Mouse (Mus musculus): Measurements from ENCODE around the gene Psmc5. TPM values are rescaled to one million over a fixed set of nuclear protein-coding genes. Genes with fewer than 3 reads are reported as not detected.
A peak's percentile ranks its signal among the peaks of the same experiment; 100 is the strongest.

Psmc5 gene
- 289 TPM for polyA plus RNA-seq (2012; fragmentation: generic; extraction: Trizol)
- long read RNA-seq, experiment 1, transcript Psmc5-201 (11 exons, 1,316 nt) = major isoform, 239 of 296 reads
- long read RNA-seq, experiment 1, partial matches to known transcripts = 51 of 296 reads
- long read RNA-seq, experiment 1, other reads (novel, unspliced or antisense) = 5 of 296 reads
- long read RNA-seq, experiment 2, transcript Psmc5-201 (11 exons, 1,316 nt) = major isoform, 635 of 660 reads
- long read RNA-seq, experiment 2, partial matches to known transcripts = 8 of 660 reads
- long read RNA-seq, experiment 2, other reads (novel, unspliced or antisense) = 14 of 660 reads

- H3K79me2 ChIP-seq (ENCODE audit: control insufficient read depth, insufficient read depth) = peaks cover 86% of the 10 kb centered on the region
- H3K79me3 ChIP-seq (ENCODE audit: low read depth) = peaks cover 61% of the 10 kb centered on the region
- peaks cover 68% of the 10 kb centered on the region for H3K36me3 ChIP-seq (ENCODE audit: control insufficient read depth, insufficient read depth)
- peak within 1 kb of the TSS; percentile 98 for H3ac ChIP-seq (ENCODE audit: control insufficient read depth, insufficient read length, low read depth)
- peak; percentile 5 for TF ChIP-seq USF1 (IDR thresholded peaks at IDR 0.05; ENCODE audit: low read depth)
- TF ChIP-seq MYOD1 (IDR thresholded peaks at IDR 0.05; ENCODE audit: control insufficient read depth, insufficient read length, low read depth) = no peak
- peak; percentile 96 for TF ChIP-seq MAX (IDR thresholded peaks at IDR 0.05)
- no peak for TF ChIP-seq CEBPB (IDR thresholded peaks at IDR 0.05; ENCODE audit: low read depth)
- TF ChIP-seq CTCF (IDR thresholded peaks at IDR 0.05; ENCODE audit: control insufficient read depth, insufficient read depth, insufficient read length) = peak; percentile 16
- no peak for TF ChIP-seq FOSL1 (IDR thresholded peaks at IDR 0.05; ENCODE audit: insufficient read depth, low read length, poor library complexity, severe bottlenecking)
- TF ChIP-seq MYOG (IDR thresholded peaks at IDR 0.05; ENCODE audit: control insufficient read depth, extremely low read depth, insufficient read length) = no peak
- H3K4me3 ChIP-seq (ENCODE audit: insufficient read depth, poor library complexity, severe bottlenecking) = peak within 1 kb of the TSS; percentile 78
- no peaks in the 10 kb centered on the region for H3K27me3 ChIP-seq (ENCODE audit: control insufficient read depth, insufficient read depth, insufficient read length)
Measured at GRCm38 (mm10) chr11:106255685-106256451, at the start of gene Psmc5, which contains the start of gene Ftsj3. TSS of gene Psmc5 (plus strand) at chr11:106256154. TSS of gene Ftsj3 (minus strand) at chr11:106256079.

- Histone ChIP-seq H3K4me3 (ENCODE audit: insufficient read depth, poor library complexity, severe bottlenecking) (no peak overlapping the region), H3ac (ENCODE audit: control insufficient read depth, insufficient read length, low read depth) (no peak overlapping the region), H3K79me3 (ENCODE audit: low read depth) (peaks cover 48% of the 10 kb centered on the region), H3K79me2 (ENCODE audit: control insufficient read depth, insufficient read depth) (peaks cover 64% of the 10 kb centered on the region), H3K36me3 (ENCODE audit: control insufficient read depth, insufficient read depth) (peaks cover 61% of the 10 kb centered on the region), H3K27me3 (ENCODE audit: control insufficient read depth, insufficient read depth, insufficient read length) (no peaks in the 10 kb centered on the region)
- TF ChIP-seq FOSL1 (IDR thresholded peaks at IDR 0.05; ENCODE audit: insufficient read depth, low read length, poor library complexity, severe bottlenecking) (no peak), CTCF (IDR thresholded peaks at IDR 0.05; ENCODE audit: control insufficient read depth, insufficient read depth, insufficient read length) (no peak), CEBPB (IDR thresholded peaks at IDR 0.05; ENCODE audit: low read depth) (no peak), USF1 (IDR thresholded peaks at IDR 0.05; ENCODE audit: low read depth) (no peak), MYOG (IDR thresholded peaks at IDR 0.05; ENCODE audit: control insufficient read depth, extremely low read depth, insufficient read length) (no peak), MAX (IDR thresholded peaks at IDR 0.05) (no peak), MYOD1 (IDR thresholded peaks at IDR 0.05; ENCODE audit: control insufficient read depth, insufficient read length, low read depth) (no peak)
Measured at GRCm38 (mm10) chr11:106212771-106213170, 43.2 kb upstream of the Psmc5 start.

- Histone ChIP-seq H3ac (ENCODE audit: control insufficient read depth, insufficient read length, low read depth) (peak overlapping the region; percentile 48), H3K36me3 (ENCODE audit: control insufficient read depth, insufficient read depth) (peaks cover 43% of the 10 kb centered on the region), H3K27me3 (ENCODE audit: control insufficient read depth, insufficient read depth, insufficient read length) (no peaks in the 10 kb centered on the region), H3K79me3 (ENCODE audit: low read depth) (peaks cover 66% of the 10 kb centered on the region), H3K79me2 (ENCODE audit: control insufficient read depth, insufficient read depth) (peaks cover 85% of the 10 kb centered on the region), H3K4me3 (ENCODE audit: insufficient read depth, poor library complexity, severe bottlenecking) (peak overlapping the region; percentile 99)
- TF ChIP-seq MYOG (IDR thresholded peaks at IDR 0.05; ENCODE audit: control insufficient read depth, extremely low read depth, insufficient read length) (no peak), MYOD1 (IDR thresholded peaks at IDR 0.05; ENCODE audit: control insufficient read depth, insufficient read length, low read depth) (no peak), FOSL1 (IDR thresholded peaks at IDR 0.05; ENCODE audit: insufficient read depth, low read length, poor library complexity, severe bottlenecking) (no peak), USF1 (IDR thresholded peaks at IDR 0.05; ENCODE audit: low read depth) (no peak)
Measured at GRCm38 (mm10) chr11:106214856-106215255, 41.1 kb upstream of the Psmc5 start.

- H3K27me3 ChIP-seq (ENCODE audit: control insufficient read depth, insufficient read depth, insufficient read length) = no peaks in the 10 kb centered on the region
- peaks cover 91% of the 10 kb centered on the region for H3K79me2 ChIP-seq (ENCODE audit: control insufficient read depth, insufficient read depth)
- H3K79me3 ChIP-seq (ENCODE audit: low read depth) = peaks cover 72% of the 10 kb centered on the region
- no peak for TF ChIP-seq MYOG (IDR thresholded peaks at IDR 0.05; ENCODE audit: control insufficient read depth, extremely low read depth, insufficient read length)
- TF ChIP-seq FOSL1 (IDR thresholded peaks at IDR 0.05; ENCODE audit: insufficient read depth, low read length, poor library complexity, severe bottlenecking) = no peak
- TF ChIP-seq MAX (IDR thresholded peaks at IDR 0.05) = no peak
- H3K4me3 ChIP-seq (ENCODE audit: insufficient read depth, poor library complexity, severe bottlenecking) = peak overlapping the region; percentile 99
- H3K36me3 ChIP-seq (ENCODE audit: control insufficient read depth, insufficient read depth) = peaks cover 39% of the 10 kb centered on the region
- H3ac ChIP-seq (ENCODE audit: control insufficient read depth, insufficient read length, low read depth) = peak overlapping the region; percentile 72
Measured at GRCm38 (mm10) chr11:106215450-106215859, 40.5 kb upstream of the Psmc5 start.

GRCm38 (mm10) chr11:106215927-106216729, 39.8 kb upstream of the Psmc5 start, which contains the start of gene Ccdc47:
TSS of gene Ccdc47 (minus strand) at chr11:106216344.
- Histone ChIP-seq H3K79me3 (ENCODE audit: low read depth) (peaks cover 77% of the 10 kb centered on the region), H3K36me3 (ENCODE audit: control insufficient read depth, insufficient read depth) (peaks cover 34% of the 10 kb centered on the region), H3K79me2 (ENCODE audit: control insufficient read depth, insufficient read depth) (peaks cover 97% of the 10 kb centered on the region), H3ac (ENCODE audit: control insufficient read depth, insufficient read length, low read depth) (peak within 1 kb of the TSS; percentile 94), H3K4me3 (ENCODE audit: insufficient read depth, poor library complexity, severe bottlenecking) (peak within 1 kb of the TSS; percentile 99), H3K27me3 (ENCODE audit: control insufficient read depth, insufficient read depth, insufficient read length) (no peaks in the 10 kb centered on the region)
- TF ChIP-seq MAX (IDR thresholded peaks at IDR 0.05) (peak; percentile 96), FOSL1 (IDR thresholded peaks at IDR 0.05; ENCODE audit: insufficient read depth, low read length, poor library complexity, severe bottlenecking) (no peak), CEBPB (IDR thresholded peaks at IDR 0.05; ENCODE audit: low read depth) (peak; percentile 94)

Measured in C2C12 (cell line).